Mouse (Mus musculus): Measurements from ENCODE around the gene Glt8d1.

GRCm38 (mm10) chr14:31019331-31020205 lies 18.4 kb downstream of the Glt8d1 start:
- TF ChIP-seq EP300 (optimal IDR thresholded peaks at IDR 0.05) (no peak), CTCF (IDR thresholded peaks at IDR 0.05; ENCODE audit: low read depth) (no peak)
